Mouse (Mus musculus) CH12.LX (cell line): ENCODE data around the gene Aff3. TPM values are rescaled to one million over a fixed set of nuclear protein-coding genes. Genes with fewer than 3 reads are reported as not detected.

Experiments used
- DNase-seq: peaks from one replicate; pipeline ENCODE4 v3.0.0-alpha.2; 2013; ENCODE audit errors: extremely low read depth
- H3K27ac ChIP-seq: 2 replicates; pipeline ENCODE4 v1.5.1; 2012; ENCODE audit warnings: low read depth, mild to moderate bottlenecking, control low read depth, moderate library complexity; ENCODE audit not compliant: insufficient read depth
- H3K27me3 ChIP-seq: replicated peaks from 2 replicates; pipeline ENCODE3; 2012; ENCODE audit warnings: inconsistent platforms
- H3K36me3 ChIP-seq, 2 experiments: replicated peaks in 1 of 2; 2 replicates each; pipeline versions ENCODE3 to v1.6.1; 2012; ENCODE audit warnings: inconsistent platforms in 1 of 2, low read length in 1 of 2, mild to moderate bottlenecking in 1 of 2, mixed read lengths in 1 of 2, moderate library complexity in 1 of 2; ENCODE audit not compliant: control insufficient read depth in 1 of 2, insufficient read depth in 1 of 2
- H3K4me1 ChIP-seq, 2 experiments: 2 replicates each; pipeline ENCODE4 v1.6.1; 2012; ENCODE audit warnings: inconsistent platforms in 1 of 2, moderate library complexity in 1 of 2; ENCODE audit not compliant: insufficient read depth in 2 of 2, control insufficient read depth in 1 of 2
- H3K4me2 ChIP-seq: 2 replicates; pipeline ENCODE4 v1.6.1; 2012; ENCODE audit warnings: low read depth, mild to moderate bottlenecking, control low read depth; ENCODE audit not compliant: poor library complexity, insufficient read depth, severe bottlenecking
- H3K4me3 ChIP-seq, 3 experiments: fragments of 150-350 bp in 1 of 3; sonication (generic) in 1 of 3; replicated peaks in 1 of 3; 2 replicates each; pipeline versions ENCODE3 to v1.5.1; 2011 to 2012; ENCODE audit warnings: low read depth in 2 of 3, low read length in 2 of 3, mild to moderate bottlenecking in 2 of 3, moderate library complexity in 2 of 3, control low read depth in 1 of 3, improper control_type of control experiment in 1 of 3, inconsistent platforms in 1 of 3, mixed read lengths in 1 of 3; ENCODE audit not compliant: poor library complexity in 1 of 3
- H3K79me2 ChIP-seq: replicated peaks from 2 replicates; pipeline ENCODE4 v1.6.1; 2012; ENCODE audit warnings: mild to moderate bottlenecking, moderate library complexity; ENCODE audit not compliant: control insufficient read depth, poor library complexity, insufficient read depth, severe bottlenecking; ENCODE audit errors: extremely low read depth
- H3K9ac ChIP-seq: 2 replicates; pipeline ENCODE4 v1.6.1; 2012; ENCODE audit warnings: low read depth, mild to moderate bottlenecking, control low read depth, moderate library complexity; ENCODE audit not compliant: insufficient read depth
- H3K9me3 ChIP-seq: replicated peaks from 2 replicates; pipeline ENCODE3; 2012; ENCODE audit warnings: low read length, inconsistent platforms, mixed read lengths
- CHD1 ChIP-seq: IDR thresholded peaks from 2 replicates; pipeline ENCODE4 v1.6.1; 2012; ENCODE audit warnings: low read depth, low read length, improper control_type of control experiment, inconsistent platforms
- CHD2 ChIP-seq: IDR thresholded peaks from 2 replicates; pipeline ENCODE4 v1.6.1; 2011; ENCODE audit warnings: low read length, improper control_type of control experiment
- CTCF ChIP-seq, 2 experiments: IDR thresholded peaks in 1 of 2; conservative IDR thresholded peaks in 1 of 2; 2 replicates each; pipeline ENCODE4 v1.5.1; 2011 to 2012; ENCODE audit warnings: low read depth in 2 of 2, low read length in 2 of 2, improper control_type of control experiment in 1 of 2, inconsistent platforms in 1 of 2, mild to moderate bottlenecking in 1 of 2, moderate library complexity in 1 of 2
- E2F4 ChIP-seq: IDR thresholded peaks from 2 replicates; pipeline ENCODE4 v1.6.1; 2011; ENCODE audit warnings: low read depth, low read length, improper control_type of control experiment; ENCODE audit not compliant: insufficient replicate concordance
- ELF1 ChIP-seq: IDR thresholded peaks from 2 replicates; pipeline ENCODE4 v1.6.1; 2014; ENCODE audit warnings: low read depth, mild to moderate bottlenecking, inconsistent platforms, low read length, improper control_type of control experiment
- ETS1 ChIP-seq: conservative IDR thresholded peaks from 2 replicates; pipeline ENCODE4 v1.6.1; 2012; ENCODE audit warnings: low read depth, mild to moderate bottlenecking, inconsistent platforms, low read length, improper control_type of control experiment, moderate library complexity
- GABPA ChIP-seq: IDR thresholded peaks from 2 replicates; pipeline ENCODE4 v1.6.1; 2012; ENCODE audit warnings: low read depth, low read length, improper control_type of control experiment, inconsistent platforms; ENCODE audit not compliant: insufficient replicate concordance
- JUND ChIP-seq: conservative IDR thresholded peaks from 2 replicates; pipeline ENCODE4 v1.6.1; 2011; ENCODE audit warnings: low read depth, low read length, improper control_type of control experiment
- KAT2A ChIP-seq: IDR thresholded peaks from 2 replicates; pipeline ENCODE4 v1.6.1; 2012; ENCODE audit warnings: low read length, improper control_type of control experiment, inconsistent platforms; ENCODE audit not compliant: insufficient replicate concordance
- MAX ChIP-seq: IDR thresholded peaks from 2 replicates; pipeline ENCODE4 v1.6.1; 2011; ENCODE audit warnings: low read length, improper control_type of control experiment
- MYC ChIP-seq: IDR thresholded peaks from 2 replicates; pipeline ENCODE4 v1.6.1; 2011; ENCODE audit warnings: low read depth, mild to moderate bottlenecking, improper control_type of control experiment, low read length
- NELFE ChIP-seq: IDR thresholded peaks from 2 replicates; pipeline ENCODE4 v1.6.1; 2011; ENCODE audit warnings: low read depth, low read length, improper control_type of control experiment
- NRF1 ChIP-seq: IDR thresholded peaks from 2 replicates; pipeline ENCODE4 v1.6.1; 2014; ENCODE audit warnings: low read depth, mild to moderate bottlenecking, inconsistent platforms, low read length, improper control_type of control experiment, moderate library complexity
- PAX5 ChIP-seq: IDR thresholded peaks from 2 replicates; pipeline ENCODE4 v1.6.1; 2012; ENCODE audit warnings: low read length, inconsistent platforms, mixed read lengths
- POLR2A ChIP-seq: IDR thresholded peaks from 2 replicates; pipeline ENCODE4 v1.6.1; 2011; ENCODE audit warnings: low read depth, mild to moderate bottlenecking, improper control_type of control experiment, low read length
- POLR2AphosphoS2 ChIP-seq: IDR thresholded peaks from 2 replicates; pipeline ENCODE4 v1.6.1; 2011; ENCODE audit warnings: low read depth, low read length, improper control_type of control experiment
- RCOR1 ChIP-seq: conservative IDR thresholded peaks from 2 replicates; pipeline ENCODE4 v1.6.1; 2012; ENCODE audit warnings: low read depth, mild to moderate bottlenecking, inconsistent platforms, low read length, improper control_type of control experiment
- SIN3A ChIP-seq: IDR thresholded peaks from 2 replicates; pipeline ENCODE4 v1.6.1; 2012; ENCODE audit warnings: low read length, improper control_type of control experiment, inconsistent platforms
- SMC3 ChIP-seq: IDR thresholded peaks from 2 replicates; pipeline ENCODE4 v1.6.1; 2011; ENCODE audit warnings: low read depth, low read length, improper control_type of control experiment
- TBP ChIP-seq: conservative IDR thresholded peaks from 2 replicates; pipeline ENCODE4 v1.6.1; 2011; ENCODE audit warnings: low read depth, low read length, improper control_type of control experiment
- TCF12 ChIP-seq: IDR thresholded peaks from 2 replicates; pipeline ENCODE4 v1.6.1; 2014; ENCODE audit warnings: low read depth, mild to moderate bottlenecking, inconsistent platforms, low read length, improper control_type of control experiment
- ZC3H11A ChIP-seq: IDR thresholded peaks from 2 replicates; pipeline ENCODE4 v1.6.1; 2012; ENCODE audit warnings: low read depth, mild to moderate bottlenecking, inconsistent platforms, low read length, improper control_type of control experiment
- ZMIZ1 ChIP-seq: IDR thresholded peaks from 2 replicates; pipeline ENCODE4 v1.6.1; 2012; ENCODE audit warnings: low read depth, mild to moderate bottlenecking, inconsistent platforms, low read length, improper control_type of control experiment
- dilution Hi-C: fragments of 300-500 bp; cut with MboI; formaldehyde crosslinking; loops from 2 replicates; pipeline ENCODE4 v1.14.3; 2020; ENCODE audit warnings: low sequenced_read_pairs; ENCODE audit not compliant: extremely low pct_unique_long_range_greater_than_20kb, extremely low pct_ligation_motif_present
- in situ Hi-C: fragments of 300-500 bp; cut with MboI; formaldehyde crosslinking; loops from 3 replicates; pipeline ENCODE4 v1.14.3; 2019; ENCODE audit warnings: low sequenced_read_pairs, low pct_ligation_motif_present, low pct_unique_long_range_greater_than_20kb, mixed read lengths
- polyA plus RNA-seq: library from polyadenylated mRNA; unstranded; fragments of >175 nt; gene quantifications from 2 replicates; pipeline ENCODE4 v1.2.1, GENCODE M21; 2012; ENCODE audit warnings: low read depth; ENCODE audit not compliant: insufficient read length
- total RNA-seq, 2 experiments: library from RNA; depleted of rRNA; stranded (reverse); fragments of 300-350 nt in 1 of 2; fragments of >200 nt in 1 of 2; gene quantifications; 2 replicates each; pipeline ENCODE4 v1.2.3; 2012 to 2014

Aff3 gene
- total and polyA plus RNA-seq, 3 experiments: 5.1 to 29.9 (median 7.7) TPM

GRCm38 (mm10) chr1:38631501-38632279 is 33.1 kb downstream of the Aff3 start:
- Histone ChIP-seq H3K9ac (no peak overlapping the region), H3K4me2 (no peak overlapping the region)
- DNase-seq: no peak
- TF ChIP-seq CTCF (conservative IDR thresholded peaks at IDR 0.05 in 1 of 2, IDR thresholded peaks at IDR 0.05 in 1 of 2; ENCODE audit: low read depth in 2 of 2, low read length in 2 of 2) (no peak), GABPA (no peak), ZC3H11A (no peak), CHD2 (no peak), PAX5 (no peak), POLR2AphosphoS2 (no peak)
- TF ChIP-seq, all 38 proteins: peak for 0
- Histone ChIP-seq H3K27ac (no peak overlapping the region), H3K79me2 (no peaks in the 10 kb centered on the region), H3K36me3 (peaks cover 0 to 73% of the 10 kb centered on the region in 2 experiments), H3K27me3 (no peaks in the 10 kb centered on the region), H3K9me3 (peaks cover 10% of the 10 kb centered on the region), H3K4me3 (no peak overlapping the region), H3K4me1 (peaks cover 0 to 50% of the 10 kb centered on the region in 2 experiments; a peak in 2 of 4 replicates)
- in situ Hi-C loops (no loop called here), dilution Hi-C loops (no loop called here)

GRCm38 (mm10) chr1:38628901-38629585 is 35.7 kb downstream of the Aff3 start:
- Histone ChIP-seq H3K36me3 (peaks cover 0 to 68% of the 10 kb centered on the region in 2 experiments), H3K4me1 (peaks cover 0 to 31% of the 10 kb centered on the region in 2 experiments; a peak in 2 of 4 replicates), H3K4me3 (no peak overlapping the region), H3K27ac (no peak overlapping the region), H3K4me2 (no peak overlapping the region), H3K9me3 (peaks cover 10% of the 10 kb centered on the region), H3K79me2 (no peaks in the 10 kb centered on the region), H3K9ac (no peak overlapping the region), H3K27me3 (no peaks in the 10 kb centered on the region)
- dilution Hi-C loops (no loop called here), in situ Hi-C loops (no loop called here)
- TF ChIP-seq NRF1 (no peak), ETS1 (no peak), SMC3 (no peak), POLR2A (no peak), JUND (no peak), E2F4 (no peak), MYC (no peak), RCOR1 (no peak), TBP (no peak), KAT2A (no peak), CHD1 (no peak), MAX (no peak), TCF12 (no peak), ELF1 (no peak), ZMIZ1 (no peak), SIN3A (no peak), NELFE (no peak)
- DNase-seq: no peak
